Mouse (Mus musculus) E14TG2a.4 (cell line): ENCODE data around the gene Bmpr1b.

Experiments
- CTCF ChIP-seq: conservative IDR thresholded peaks from 2 replicates; pipeline ENCODE4 v1.5.1; 2014; ENCODE audit warnings: low read length
- POU5F1 ChIP-seq: IDR thresholded peaks from 2 replicates; pipeline ENCODE4 v1.6.1; 2014; ENCODE audit warnings: low read length, borderline replicate concordance

DNA sequence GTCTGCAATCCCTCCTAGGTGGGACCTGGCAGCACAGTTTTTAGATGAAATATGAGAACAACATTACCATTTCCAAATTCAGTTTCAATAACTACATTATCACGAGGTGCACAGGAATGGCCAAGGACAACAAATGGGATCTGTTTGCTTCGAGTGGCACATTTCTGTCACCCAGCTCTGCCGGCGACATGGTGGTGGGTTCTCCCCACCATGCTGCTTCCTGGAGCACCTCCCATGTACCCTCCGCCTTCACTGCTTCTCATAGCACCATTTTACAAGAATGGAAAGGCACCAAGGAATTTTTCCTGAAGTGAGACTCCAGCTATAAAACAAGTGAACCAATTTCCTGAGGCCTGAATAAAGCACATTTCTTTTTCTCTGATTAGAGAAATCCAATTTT lies 108.0 kb downstream of the Bmpr1b start:
- TF ChIP-seq CTCF (no peak), POU5F1 (no peak)
